Mouse (Mus musculus) thymus, adult 2 months (tissue): ENCODE data around the gene Dpm3. TPM values are rescaled to one million over a fixed set of nuclear protein-coding genes. Genes with fewer than 3 reads are reported as not detected.

ENCODE experiments used
- DNase-seq: peaks from one replicate; pipeline ENCODE4 v3.0.0; 2021
- H3K27ac ChIP-seq: fragments of 200-500 bp; 2 replicates; pipeline ENCODE4 v1.5.1; 2012; ENCODE audit warnings: low read length, control low read depth; ENCODE audit not compliant: control insufficient read depth, insufficient read depth
- H3K27me3 ChIP-seq: fragments of 200-500 bp; 2 replicates; pipeline ENCODE4 v1.6.1; 2012; ENCODE audit warnings: mild to moderate bottlenecking, low read length, moderate library complexity, mixed read lengths; ENCODE audit not compliant: control insufficient read depth, insufficient read depth
- H3K36me3 ChIP-seq: fragments of 200-500 bp; 2 replicates; pipeline ENCODE4 v1.6.1; 2012; ENCODE audit warnings: mild to moderate bottlenecking, low read length, moderate library complexity; ENCODE audit not compliant: control insufficient read depth, insufficient read depth
- H3K4me1 ChIP-seq: fragments of 200-500 bp; replicated peaks from 2 replicates; pipeline ENCODE4 v1.6.1; 2012; ENCODE audit warnings: low read length; ENCODE audit not compliant: control insufficient read depth, insufficient read depth
- H3K4me3 ChIP-seq: fragments of 200-500 bp; 2 replicates; pipeline ENCODE4 v1.5.1; 2012; ENCODE audit warnings: mild to moderate bottlenecking, low read length, control low read depth, moderate library complexity; ENCODE audit not compliant: control insufficient read depth, insufficient read depth
- CTCF ChIP-seq: fragments of 200-500 bp; IDR thresholded peaks from 2 replicates; pipeline ENCODE4 v1.5.1; 2012; ENCODE audit warnings: mild to moderate bottlenecking, control low read depth, low read length, moderate library complexity, borderline replicate concordance; ENCODE audit not compliant: control insufficient read depth, poor library complexity, insufficient read depth; ENCODE audit errors: extremely low read depth
- POLR2A ChIP-seq: fragments of 200-500 bp; IDR thresholded peaks from 2 replicates; pipeline ENCODE4 v1.6.1; 2012; ENCODE audit warnings: mild to moderate bottlenecking, low read length, control low read depth, moderate library complexity; ENCODE audit not compliant: control insufficient read depth, poor library complexity, insufficient read depth; ENCODE audit errors: extremely low read depth
- WGBS: fragments of 180-500 bp; shearing (Covaris S2); methylation state at CpG from one replicate; pipeline ENCODE4 v1.1.7; 2018; 5-methylcytosine and 5-hydroxymethylcytosine counted together
- polyA plus RNA-seq: library from polyadenylated mRNA; depleted of rRNA; stranded (reverse); fragments of >200 nt; gene quantifications from 2 replicates; pipeline ENCODE4 v1.2.3, GENCODE M21; 2012

The Dpm3 gene
- polyA plus RNA-seq, 1 experiment, result 588 TPM

DNA sequence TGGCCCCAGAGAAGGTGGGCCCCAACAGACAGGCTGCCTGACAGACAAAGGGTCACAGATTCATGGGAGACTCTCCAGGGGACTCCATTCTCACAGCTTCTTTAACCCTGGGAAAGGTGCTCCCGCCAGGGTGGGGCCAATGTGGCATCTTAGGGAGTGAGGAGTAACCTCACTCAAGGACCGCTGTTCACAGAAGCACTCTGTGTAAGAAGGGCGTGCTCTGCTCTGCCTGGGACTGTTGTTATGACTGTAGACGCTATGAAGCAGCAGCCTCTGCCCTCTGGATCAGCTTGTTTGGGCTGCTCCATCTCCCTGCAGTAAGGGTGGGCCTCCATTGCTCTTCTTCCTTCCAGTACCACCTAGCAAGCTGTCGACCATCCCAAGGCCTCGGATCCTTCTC, 45.3 kb downstream of the Dpm3 start:
- H3K4me1 ChIP-seq, result peaks cover 9% of the 10 kb centered on the region
- TF ChIP-seq CTCF, result no peak
- no peak for TF ChIP-seq POLR2A
- DNase-seq, result no peak
- H3K27me3 ChIP-seq, result no peaks in the 10 kb centered on the region
- WGBS, result 92% methylated on average over 6 of the region's 6 CpGs
- no peak overlapping the region for H3K4me3 ChIP-seq
- H3K27ac ChIP-seq, result no peak overlapping the region
- no peaks in the 10 kb centered on the region for H3K36me3 ChIP-seq

DNA sequence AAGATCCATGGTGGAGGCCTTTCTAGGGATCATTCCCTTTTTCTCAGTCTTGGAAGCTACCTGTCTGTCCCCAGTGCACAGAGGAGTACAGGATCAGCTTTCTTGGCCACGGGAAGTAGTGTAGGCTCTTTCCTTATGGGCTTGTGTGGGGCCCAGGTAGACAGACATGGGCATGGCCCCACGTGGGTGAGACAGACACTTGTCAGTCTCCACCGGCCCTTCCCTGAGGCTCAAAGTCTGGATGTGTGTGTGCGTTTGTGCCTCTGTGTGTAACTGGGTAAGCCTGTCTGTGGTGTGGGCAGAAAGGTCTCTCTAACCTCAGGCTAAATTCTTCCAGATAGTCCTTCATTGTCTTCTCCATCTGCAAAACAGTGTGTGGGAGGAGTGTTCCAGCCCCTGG, 45.9 kb downstream of the Dpm3 start:
- Histone ChIP-seq H3K27me3 (no peaks in the 10 kb centered on the region), H3K4me3 (no peak overlapping the region), H3K27ac (no peak overlapping the region), H3K36me3 (no peaks in the 10 kb centered on the region), H3K4me1 (peaks cover 8% of the 10 kb centered on the region)
- DNase-seq, result no peak
- TF ChIP-seq POLR2A (no peak), CTCF (no peak)
- WGBS, result 85% methylated on average over 4 of the region's 4 CpGs

DNA sequence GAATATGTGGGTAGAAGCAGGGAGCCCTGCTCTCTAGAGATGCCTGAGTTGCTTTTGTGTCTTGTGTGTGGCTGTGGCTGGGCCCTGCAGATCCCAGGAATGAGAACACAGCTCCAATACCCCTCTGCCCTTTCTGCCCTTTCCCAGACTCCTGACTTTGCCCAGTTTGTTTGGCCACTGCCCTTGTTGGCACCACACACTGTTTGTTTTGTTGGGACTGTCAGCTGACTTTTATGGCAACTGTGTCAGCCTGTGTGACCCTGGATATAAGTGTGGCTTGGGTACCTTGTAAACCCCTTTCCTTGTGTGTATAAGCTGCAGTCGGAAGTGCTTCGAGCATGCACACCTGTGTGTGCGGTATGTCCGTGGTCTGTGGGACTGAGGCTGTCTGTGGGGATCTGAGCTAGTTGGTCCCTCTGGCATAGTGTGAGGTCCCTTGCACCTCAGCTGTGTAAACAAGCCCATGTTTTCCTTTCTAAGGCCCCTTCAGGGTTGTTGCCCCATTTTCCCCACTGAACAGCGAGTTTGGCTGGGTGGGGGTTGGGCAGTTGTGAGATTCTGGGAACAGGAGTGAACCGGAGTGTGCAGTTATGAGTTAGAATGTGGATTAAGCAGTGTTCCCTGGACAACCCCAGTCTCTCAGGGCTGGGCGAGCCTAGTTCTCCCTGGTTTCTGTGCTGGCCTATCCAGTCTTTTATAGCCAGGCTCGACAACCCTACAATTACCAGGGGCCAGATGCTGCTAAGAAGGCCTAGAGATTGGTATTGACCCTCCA, 46.6 kb downstream of the Dpm3 start:
- no peak for DNase-seq
- Histone ChIP-seq H3K27me3 (no peaks in the 10 kb centered on the region), H3K27ac (no peak overlapping the region), H3K4me1 (peaks cover 8% of the 10 kb centered on the region), H3K36me3 (no peaks in the 10 kb centered on the region), H3K4me3 (no peak overlapping the region)
- TF ChIP-seq POLR2A, result no peak
- TF ChIP-seq CTCF, result no peak
- 69% methylated on average over 8 of the region's 8 CpGs for WGBS

DNA sequence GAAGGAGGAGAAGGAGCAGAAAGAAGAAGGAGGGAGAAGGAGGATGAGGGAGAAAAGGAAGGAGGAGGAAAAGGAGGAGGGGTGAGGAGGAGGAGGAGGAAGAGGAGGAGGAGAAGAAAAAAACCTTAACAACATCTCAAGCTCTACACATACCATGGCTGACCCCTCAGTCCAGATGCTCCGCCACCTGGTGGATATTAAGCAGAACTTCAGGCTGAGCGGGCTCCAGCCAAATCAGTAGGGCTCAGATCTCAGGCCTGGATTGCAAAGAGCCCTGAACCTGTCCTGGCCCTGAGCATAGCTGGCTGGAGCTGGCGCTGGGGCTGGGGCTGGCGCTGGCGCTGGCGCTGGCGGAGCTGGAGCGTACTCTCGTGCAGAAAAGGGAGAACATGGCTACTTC, 48.9 kb downstream of the Dpm3 start:
- TF ChIP-seq CTCF, result peak; percentile 76; the same call in 1 of the 2 replicates
- TF ChIP-seq POLR2A, result no peak
- DNase-seq, result peak; percentile 54
- H3K4me3 ChIP-seq, result no peak overlapping the region
- 9% methylated on average over 9 of the region's 9 CpGs for WGBS
- no peak overlapping the region for H3K27ac ChIP-seq
- H3K27me3 ChIP-seq, result no peaks in the 10 kb centered on the region
- peaks cover 8% of the 10 kb centered on the region for H3K4me1 ChIP-seq
- H3K36me3 ChIP-seq, result no peaks in the 10 kb centered on the region

DNA sequence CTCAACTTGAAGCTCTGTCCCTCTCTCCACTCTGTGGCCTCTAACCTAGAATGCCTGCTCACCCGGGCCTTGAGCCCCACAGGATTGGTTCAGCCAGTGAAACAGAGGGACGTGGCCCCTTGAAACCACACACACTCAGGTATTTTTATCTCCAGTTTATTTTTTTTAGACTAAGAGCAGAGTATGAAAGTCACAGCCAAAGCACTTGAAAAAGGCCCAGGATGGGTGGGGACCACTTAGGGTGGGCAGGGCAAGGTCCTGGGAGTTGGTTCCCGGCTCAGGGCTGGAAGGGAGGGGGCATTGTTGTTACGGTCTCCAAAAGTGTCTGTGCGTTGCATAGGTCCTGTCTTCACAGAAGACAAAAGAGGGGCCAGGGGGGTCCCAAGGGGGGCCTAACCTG, 55.2 kb downstream of the Dpm3 start:
- Histone ChIP-seq H3K36me3 (no peaks in the 10 kb centered on the region), H3K4me1 (peaks cover 12% of the 10 kb centered on the region), H3K27ac (no peak overlapping the region), H3K4me3 (no peak overlapping the region), H3K27me3 (peaks cover 16% of the 10 kb centered on the region)
- DNase-seq, result no peak
- WGBS, result 71% methylated on average over 5 of the region's 5 CpGs
- TF ChIP-seq POLR2A (no peak), CTCF (no peak)

DNA sequence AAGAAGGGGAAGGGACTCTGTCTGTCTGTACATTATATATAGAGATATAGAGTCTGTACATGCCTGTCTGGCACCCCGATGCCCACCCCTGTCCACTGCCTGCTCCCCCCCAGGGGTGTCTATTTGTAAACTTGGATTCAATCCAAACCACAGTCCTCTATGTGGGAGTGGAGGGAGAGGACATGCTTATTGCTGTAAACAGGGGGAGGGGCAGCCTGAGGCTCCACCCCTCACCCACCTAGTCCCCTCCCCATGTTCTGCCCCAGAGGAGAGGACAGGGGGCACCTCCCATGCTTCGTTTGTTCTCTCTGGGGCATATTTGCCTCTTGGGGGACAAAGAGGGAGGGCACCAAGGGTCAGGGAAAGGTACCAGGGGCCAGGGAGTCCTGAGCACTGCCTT, 55.6 kb downstream of the Dpm3 start:
- peaks cover 17% of the 10 kb centered on the region for H3K4me1 ChIP-seq
- H3K27ac ChIP-seq, result no peak overlapping the region
- WGBS, result 63% methylated on average over 2 of the region's 2 CpGs
- TF ChIP-seq CTCF, result no peak
- no peak for TF ChIP-seq POLR2A
- H3K27me3 ChIP-seq, result peaks cover 20% of the 10 kb centered on the region
- DNase-seq, result no peak
- H3K4me3 ChIP-seq, result no peak overlapping the region
- H3K36me3 ChIP-seq, result no peaks in the 10 kb centered on the region
